Mouse (Mus musculus) lung, postnatal 14 days (tissue): Measurements from ENCODE around the gene Unc5b.

Experiments used
- DNase-seq: peaks from one replicate; pipeline ENCODE4 v3.0.0; 2021

The Unc5b gene

DNA sequence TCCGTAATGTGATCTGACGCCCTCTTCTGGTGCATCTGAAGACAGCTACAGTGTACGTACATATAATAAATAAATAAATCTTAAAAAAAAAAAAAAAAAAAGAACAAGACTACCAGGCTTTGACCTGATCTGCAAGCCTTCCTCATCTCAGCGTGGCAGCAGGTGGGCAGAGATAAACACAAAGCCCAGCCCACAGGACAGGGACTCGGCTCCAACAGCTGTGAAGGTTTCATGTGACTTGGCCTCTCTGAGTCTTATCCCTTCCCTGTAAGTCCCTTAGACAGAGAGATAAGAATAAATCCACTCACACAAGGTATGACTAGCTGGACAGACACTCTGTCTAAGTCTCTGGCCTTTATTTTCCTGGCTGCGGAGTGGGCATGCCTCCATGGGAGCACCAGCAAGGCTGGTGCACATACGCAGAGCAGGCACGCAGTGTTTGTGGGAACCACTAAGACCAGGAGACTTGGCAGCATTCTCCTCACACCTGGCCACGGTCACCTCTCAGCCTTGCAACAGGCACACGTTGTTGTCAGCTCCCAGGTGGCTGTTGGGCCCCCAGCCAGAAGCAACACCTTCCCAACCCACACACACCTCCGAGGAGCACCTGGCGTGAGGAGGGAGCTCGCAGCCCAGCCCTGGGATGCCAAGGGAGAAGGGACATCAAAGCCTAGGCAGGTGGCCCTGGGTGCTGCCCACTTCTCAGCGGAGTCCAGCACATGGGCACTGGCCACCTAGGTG lies 33.5 kb downstream of the Unc5b start:
- no peak for DNase-seq

DNA sequence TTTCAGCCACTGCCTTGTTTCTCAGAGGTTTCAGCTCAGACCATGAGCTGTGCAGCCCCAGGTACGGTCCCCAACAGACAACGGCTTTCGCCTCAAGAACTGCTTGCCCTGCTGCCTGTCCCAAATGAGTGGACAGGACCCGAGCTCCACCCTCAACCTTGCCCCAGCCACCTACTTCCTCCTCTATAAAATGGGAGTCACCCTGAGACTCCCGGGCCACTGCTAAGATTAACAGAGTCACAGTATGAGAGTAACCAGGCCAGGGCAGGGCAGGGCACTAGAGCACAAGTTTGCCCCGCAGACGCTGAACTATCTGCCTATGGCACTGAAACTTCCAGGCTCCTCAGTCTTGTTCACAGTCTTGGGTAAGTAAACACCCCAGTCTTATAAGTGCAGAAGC lies 34.9 kb downstream of the Unc5b start:
- no peak for DNase-seq

DNA sequence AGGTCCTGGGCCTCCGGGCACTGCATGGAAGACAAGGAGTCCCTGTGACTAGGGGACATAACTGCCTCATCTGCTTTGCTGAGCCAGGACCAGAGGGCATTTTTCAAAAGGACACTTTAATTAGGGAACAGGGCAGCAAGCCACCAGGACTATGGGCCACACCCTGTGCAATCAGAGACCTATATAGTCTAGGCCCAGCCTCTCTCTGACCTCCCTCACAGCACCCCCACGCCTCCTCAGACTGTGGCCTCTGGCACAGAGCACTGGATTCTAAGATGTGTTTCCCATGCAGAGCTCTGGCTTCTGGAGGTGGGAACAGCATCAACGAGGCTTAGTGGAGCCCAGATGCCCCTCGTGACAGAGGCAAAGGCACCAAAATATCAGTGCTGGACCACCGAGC lies 35.4 kb downstream of the Unc5b start:
- DNase-seq = no peak

DNA sequence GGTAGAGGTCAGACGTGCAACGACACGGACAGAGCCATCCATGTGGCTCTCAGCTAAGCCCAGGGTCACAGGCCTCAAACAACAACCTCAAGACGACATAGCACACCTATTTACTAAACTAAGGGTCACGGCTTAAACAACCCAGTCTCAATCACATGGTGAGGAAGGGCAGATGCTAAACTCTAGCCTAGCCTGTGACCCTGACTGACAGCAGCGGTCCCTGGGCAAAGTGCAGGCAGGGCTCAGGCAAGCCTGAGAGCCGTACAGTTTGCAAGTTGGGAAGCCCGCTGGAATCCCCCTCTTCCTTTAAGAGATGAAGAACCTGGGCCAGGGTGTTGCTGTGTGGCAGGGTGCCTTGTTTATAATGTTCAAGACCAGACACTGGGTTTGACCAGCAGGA lies 36.6 kb downstream of the Unc5b start:
- no peak for DNase-seq

DNA sequence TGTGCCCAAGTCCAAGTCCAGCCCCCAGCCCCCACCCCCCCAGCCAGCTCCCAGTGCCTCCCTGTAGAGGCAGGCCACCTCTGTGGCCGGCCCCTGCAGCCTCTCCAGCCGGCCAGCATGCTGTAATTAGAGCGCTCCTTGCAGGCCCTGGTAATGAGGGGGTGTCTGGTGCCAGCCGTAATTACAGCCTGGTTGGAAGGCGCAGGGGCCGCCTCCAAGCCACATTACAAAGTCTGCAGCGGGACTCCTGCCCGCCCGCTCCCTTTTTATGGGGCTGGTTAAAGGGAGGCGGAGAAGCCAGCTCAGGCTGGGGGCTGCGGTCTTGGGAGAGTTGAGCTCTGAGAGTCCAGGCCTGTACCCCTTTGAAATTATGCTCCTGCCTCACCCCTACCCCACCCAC lies 37.0 kb downstream of the Unc5b start:
- DNase-seq = no peak

DNA sequence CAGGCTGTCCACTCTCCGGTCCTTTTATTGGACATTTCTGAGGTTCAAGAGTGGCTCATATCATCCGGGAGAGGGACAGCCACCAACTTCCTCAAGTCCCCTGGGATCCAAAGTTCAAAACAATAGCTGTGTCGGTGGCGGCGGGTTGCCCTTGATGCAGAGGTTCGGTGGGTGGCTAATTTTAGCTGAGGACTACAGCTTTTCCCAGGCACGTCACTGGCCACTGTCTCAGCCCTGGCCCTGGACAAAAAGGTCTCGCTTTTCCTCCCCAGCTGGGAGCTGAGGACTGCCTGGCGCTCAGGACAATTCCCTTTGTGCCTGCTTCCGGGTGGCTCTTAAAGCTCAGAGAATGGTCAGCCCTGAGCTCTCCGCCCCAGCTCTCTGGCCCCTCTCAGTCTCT lies 38.5 kb downstream of the Unc5b start:
- no peak for DNase-seq

DNA sequence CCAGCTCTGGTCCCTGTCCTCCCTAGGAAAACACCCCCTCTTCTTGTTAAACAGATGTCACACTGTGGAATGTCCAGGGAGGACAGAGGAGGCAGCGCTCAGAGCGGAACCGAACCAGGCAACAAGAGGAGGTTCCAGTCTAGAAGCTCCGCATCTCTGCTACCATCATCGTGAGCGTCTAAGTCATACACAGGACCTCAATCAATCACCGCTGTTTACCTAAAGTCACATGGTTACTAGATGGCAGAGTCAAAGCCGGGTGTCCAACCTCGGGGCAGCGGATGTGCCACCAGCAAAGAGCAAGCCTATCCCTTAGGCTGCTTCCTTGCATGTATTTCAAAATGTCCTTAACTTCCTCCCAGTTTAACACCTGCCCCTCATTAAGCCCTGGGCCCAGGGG lies 39.0 kb downstream of the Unc5b start:
- no peak for DNase-seq

DNA sequence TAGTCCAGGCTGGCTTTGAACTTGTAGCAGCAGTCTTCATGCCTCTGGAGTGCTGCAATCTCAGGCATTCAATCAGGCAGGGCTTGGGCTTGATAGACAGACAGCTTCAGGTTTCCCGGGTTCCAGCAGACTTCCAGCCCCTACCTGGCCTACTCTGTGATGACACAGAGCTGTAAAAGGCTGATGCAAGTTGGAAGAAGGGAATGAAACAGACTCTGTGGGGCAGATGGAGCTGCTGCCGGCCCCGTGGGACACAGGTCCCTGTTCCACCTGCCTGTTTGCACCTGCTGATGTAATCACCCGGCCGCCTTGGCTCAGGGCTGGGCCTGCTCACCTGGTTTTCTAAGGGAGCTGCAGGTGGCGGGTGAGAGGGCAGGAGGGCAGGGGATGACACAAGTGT lies 40.5 kb downstream of the Unc5b start:
- no peak for DNase-seq

DNA sequence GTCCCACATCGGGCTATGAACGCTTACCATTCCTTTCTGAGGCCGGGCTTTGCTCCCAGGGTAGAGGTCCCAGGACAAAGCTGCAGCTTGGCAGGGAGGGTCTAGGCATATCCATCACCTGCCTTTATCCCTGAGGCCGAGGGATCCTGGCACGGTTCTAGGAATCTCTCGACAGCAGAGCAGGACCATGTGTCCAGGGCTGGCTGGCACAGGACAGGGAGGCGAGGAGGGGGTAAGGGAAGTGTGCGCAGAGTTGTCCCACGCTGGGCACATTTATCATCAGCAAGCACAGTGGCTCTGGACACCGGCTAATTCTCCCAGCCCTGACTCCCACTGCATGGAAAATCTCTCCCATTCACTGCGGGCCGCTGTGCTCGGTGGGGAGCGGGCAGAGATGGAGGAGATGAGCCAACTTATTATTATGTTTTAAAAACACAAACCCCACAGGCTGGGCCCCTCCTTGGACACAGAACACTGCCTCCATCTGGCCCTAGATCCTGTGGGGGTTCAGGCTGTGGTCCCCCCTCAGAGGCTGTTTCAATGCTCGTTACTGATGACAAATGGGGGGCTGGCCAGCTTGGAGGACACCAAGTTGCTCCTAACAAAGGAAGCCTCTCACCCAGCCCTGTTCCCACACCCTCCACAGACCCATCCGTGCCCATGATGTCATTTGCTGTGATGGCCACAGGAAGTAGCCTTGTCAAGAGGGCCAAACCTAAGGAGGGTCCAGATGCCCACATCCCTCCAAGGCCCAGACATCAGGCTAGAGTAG lies 43.9 kb downstream of the Unc5b start:
- DNase-seq = no peak

DNA sequence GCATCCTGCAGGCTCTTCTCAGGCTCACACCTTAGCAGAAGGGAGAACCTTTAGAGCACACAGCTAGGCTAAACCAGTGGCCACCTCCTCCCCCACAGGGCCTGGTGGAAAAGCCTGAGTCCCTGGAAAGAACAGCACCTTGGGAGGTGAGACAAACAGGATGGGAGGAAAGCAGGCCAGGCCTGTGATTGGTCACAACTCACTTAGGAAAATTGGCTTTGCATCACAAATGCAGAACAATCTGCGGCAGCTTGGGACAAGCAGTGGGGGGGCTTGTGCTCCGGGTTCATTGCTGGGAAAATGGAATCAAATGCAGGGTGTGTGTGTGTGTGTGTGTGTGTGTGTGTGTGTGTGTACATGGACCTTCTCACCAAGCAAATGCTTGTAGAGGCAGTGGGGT lies 47.8 kb downstream of the Unc5b start:
- DNase-seq = no peak

DNA sequence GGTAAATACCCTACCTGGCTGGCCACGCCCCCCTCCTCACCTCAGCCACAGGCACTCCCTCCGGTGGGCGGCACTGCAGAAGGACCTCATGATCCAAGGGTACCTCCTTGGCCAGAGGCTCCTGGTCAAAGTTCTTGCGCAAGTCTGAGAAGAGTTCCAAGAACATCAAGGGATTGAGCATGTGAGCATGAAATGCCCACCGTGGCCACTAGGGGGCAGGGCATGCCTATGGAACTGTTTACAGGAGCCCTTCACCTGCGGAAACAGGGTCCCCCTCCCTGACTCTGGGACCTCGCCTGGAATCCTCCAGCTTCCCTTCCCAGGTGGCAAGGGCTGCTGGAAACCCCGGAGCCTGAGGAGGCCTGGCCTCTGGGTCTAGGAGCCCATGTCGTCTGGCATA lies 51.8 kb downstream of the Unc5b start:
- peak; percentile 84 for DNase-seq

DNA sequence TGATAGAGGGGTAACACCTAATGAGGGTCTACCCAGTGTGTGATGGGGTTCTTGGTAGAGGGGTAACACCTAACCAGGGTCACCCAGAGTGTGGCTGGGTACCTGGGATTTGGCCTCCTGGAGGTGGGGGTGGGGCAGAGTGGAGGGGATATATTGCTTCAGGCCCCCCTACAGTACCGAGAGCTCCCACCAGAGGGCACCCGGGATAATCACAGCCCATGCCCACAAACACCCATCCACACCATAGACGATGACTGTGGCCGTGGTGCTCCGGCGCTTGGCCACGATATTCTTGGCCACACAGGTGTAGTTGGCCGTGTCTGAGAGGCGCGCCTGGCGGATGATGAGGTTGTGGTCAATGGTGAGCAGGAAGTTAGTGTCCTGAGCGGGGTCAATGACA lies 52.8 kb downstream of the Unc5b start:
- peak; percentile 45 for DNase-seq

DNA sequence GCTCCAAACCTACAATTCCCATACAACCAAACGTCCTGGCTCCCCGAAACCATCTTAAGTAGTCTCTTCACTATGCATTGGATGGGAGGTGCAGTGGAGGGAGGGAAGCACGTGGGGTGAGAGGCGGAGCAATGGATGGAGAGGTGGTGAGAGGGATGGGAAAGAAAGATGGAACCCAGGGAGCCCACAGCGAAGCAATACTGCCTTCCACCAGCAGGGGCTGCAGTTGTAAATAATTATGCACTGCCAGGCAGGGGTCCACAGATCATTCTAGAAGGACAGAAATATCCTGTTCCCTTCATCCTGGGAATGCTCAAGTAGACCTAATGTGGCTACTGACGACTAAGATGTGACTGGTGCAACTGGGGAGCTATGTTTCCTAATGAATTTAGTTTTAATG lies 55.9 kb downstream of the Unc5b start:
- no peak for DNase-seq

DNA sequence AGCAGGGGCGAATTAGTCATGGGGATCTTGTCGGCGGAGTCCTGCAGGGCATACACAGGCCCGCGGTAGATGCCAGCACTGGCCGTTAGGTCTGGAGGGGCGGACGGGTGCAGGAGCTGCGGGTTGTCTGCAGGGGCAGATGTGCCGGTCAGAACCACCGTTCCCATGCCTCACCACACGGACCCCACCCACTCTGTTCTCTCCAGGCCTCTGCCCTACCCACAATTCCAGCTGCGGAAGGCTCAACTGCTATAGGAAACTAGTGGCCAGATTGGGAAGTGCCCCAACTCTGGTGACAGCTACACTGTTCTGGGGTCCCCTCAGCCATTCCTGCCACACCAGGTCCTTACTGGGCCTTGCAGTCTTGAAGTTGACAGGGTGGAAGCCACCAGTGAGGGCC lies 56.8 kb downstream of the Unc5b start:
- no peak for DNase-seq

DNA sequence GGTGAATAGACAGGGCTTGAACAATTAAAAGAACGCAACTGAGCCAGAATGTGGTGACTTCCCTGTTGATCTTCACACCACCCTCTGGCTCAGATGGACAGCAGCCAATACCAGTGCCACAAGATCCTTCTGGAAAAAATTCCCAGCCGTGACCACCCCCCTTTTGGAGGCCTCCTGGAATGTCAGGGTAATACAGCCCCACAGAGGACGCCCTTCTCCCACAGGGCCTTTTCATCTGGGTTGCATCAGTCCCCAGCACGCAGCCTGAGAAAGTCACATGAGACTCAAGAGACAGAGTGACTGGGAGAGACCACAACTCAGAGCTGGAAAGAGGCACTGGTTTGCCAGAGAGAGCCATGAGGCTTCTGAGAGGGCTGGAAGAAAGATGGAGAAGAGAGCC lies 60.5 kb downstream of the Unc5b start:
- DNase-seq = no peak

DNA sequence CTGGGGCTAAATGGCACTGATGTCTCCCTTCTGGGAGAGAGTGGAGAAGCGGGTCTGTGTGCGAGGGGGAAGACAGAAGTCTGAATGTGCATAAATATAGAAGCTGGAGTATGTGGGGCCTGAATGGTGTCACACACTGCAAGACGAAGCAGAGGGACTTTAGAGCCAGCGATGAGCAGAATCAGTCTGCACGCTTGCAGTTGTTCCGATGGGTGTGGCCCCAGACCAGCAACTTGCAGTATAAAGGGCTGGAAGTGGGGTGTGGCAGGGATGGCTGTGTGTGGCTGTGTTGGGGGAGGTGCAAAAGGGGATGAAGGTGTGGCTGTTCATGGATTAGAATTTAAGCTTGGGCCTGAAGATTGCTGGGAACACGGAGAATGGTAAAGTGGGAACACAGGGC lies 62.8 kb downstream of the Unc5b start:
- no peak for DNase-seq

DNA sequence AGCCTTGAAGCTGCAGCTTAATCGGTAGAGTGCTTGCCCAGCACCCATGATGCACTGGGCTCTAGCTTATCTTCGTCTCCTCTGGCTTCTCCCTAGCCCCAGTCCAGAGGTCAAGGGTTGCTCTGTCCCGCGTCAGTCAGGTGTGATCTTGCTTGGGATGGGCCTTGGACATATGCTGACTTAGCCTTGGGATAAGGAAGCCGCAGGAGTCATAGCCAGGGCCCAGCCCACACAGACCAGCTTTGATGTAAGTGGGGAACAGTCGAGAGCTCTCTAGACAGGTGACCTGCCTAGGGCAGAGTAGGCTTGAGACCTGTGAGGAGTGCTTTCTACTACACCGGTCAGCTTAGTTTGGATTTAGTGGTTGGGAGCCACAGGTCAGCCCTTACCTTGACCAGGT lies 64.0 kb downstream of the Unc5b start:
- no peak for DNase-seq

DNA sequence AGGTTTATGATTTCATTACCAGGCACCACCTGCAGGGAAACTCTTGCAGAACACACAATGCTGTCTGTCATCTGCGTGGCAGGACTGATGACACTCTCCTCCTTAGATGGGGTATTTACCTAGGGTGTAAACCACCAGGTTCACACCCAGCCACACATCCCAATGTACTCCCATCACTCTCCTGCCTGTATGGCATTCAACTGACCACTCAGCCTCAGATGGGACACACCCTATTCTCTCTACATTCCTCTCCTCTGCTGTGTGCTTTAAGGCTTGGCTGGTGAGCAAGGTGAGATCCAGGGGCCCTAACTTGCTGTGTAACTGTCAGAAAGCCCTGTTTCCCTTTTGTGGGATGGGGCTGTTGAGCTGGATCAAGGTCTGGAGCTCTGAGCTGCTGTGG lies 69.3 kb downstream of the Unc5b start:
- DNase-seq = no peak

DNA sequence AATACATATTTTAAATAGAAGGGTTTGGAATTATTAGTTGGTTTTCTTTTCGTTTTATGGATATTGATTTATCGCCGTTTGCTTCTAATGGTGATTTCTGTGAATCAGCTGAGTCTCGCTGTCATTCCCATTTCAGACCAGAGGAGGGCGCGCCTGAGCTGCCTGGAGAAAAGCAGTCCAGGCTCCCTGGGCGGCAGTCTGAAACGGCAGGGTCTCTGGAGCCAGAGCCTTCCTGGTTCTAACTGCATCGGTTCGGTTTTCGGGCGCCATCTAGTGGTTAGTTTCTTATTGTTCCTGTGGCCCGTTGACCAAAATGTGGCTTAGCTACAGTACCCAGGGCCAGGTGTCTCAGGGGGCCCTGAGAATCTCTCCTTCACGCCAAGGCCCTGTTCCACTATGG lies 71.0 kb downstream of the Unc5b start:
- peak; percentile 96 for DNase-seq

DNA sequence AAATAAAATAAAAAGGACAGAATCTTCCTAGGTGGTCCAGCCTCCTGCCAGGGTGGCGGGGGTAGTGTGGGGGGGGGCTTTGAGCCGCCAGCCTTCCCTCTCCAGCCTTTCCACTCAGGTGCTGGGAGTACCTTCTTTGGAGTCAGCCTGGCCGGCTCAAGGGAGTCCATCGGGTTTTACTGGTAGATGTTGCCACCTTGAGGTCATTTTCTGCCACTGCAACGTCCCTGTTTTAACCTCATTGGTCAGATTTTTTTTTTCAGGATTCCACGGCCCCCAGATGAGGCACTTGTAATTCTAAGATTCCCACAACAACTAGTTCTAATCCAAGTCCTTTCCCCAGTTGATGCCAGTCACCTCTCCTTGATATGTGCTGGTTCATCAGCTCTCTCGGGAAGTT lies 74.4 kb downstream of the Unc5b start:
- peak; percentile 77 for DNase-seq

DNA sequence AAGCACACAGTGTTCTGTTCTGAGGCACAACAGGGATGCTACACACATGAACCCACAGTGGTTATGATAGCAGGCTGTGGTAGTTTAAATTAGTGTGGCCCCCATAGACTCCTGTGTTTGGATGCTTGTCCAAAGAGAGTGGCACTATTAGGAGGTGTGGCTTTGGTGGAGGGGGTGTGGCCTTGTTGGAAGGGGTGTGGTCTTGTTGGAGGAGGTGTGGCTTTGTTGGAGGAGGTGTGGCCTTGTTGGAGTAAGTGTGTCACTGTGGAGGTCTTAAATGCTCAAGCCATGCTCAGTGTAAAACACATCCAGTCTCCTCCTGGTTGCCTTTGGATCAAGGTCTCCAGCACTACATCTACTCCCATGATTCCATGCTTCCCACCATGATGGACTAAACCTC lies 75.2 kb downstream of the Unc5b start:
- DNase-seq = no peak

DNA sequence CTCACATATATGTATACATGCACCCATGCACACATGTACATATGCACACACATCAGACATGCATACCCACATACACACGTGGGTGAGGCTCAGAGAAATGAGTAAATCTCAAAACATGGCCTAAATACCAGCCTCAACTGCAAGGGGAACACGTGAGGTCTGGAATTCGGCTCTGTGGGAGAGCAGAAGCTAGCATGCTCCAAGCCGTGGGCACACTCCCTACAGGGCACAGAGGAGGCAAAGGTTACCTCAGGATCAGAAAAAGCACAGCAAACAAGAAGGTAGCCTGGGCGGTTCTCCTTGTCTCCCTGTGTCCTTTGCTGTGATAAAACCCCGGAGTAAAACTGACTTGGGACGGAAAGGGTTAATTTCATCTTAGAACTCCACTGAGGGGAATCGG lies 77.4 kb downstream of the Unc5b start:
- DNase-seq = no peak

DNA sequence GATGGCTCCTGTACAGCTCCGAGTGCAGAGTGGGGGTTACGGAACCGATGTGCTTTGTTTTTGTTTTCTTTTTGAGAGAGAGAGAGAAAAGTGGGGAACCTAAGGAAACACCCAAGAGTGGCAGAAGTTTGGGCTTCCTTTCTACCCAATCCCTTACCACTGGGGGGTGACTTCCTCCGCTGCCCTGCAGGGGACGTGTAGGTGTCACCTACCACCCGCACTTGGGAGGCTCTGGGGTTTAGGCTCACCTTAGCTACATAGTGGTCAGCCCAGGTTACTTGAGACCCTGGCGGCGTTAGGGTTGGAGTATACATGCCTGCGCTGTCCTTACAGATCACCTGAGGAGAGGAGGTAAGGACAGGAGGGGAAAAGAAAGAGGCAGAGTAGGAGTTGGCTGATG lies 78.1 kb downstream of the Unc5b start:
- DNase-seq = peak; percentile 20

DNA sequence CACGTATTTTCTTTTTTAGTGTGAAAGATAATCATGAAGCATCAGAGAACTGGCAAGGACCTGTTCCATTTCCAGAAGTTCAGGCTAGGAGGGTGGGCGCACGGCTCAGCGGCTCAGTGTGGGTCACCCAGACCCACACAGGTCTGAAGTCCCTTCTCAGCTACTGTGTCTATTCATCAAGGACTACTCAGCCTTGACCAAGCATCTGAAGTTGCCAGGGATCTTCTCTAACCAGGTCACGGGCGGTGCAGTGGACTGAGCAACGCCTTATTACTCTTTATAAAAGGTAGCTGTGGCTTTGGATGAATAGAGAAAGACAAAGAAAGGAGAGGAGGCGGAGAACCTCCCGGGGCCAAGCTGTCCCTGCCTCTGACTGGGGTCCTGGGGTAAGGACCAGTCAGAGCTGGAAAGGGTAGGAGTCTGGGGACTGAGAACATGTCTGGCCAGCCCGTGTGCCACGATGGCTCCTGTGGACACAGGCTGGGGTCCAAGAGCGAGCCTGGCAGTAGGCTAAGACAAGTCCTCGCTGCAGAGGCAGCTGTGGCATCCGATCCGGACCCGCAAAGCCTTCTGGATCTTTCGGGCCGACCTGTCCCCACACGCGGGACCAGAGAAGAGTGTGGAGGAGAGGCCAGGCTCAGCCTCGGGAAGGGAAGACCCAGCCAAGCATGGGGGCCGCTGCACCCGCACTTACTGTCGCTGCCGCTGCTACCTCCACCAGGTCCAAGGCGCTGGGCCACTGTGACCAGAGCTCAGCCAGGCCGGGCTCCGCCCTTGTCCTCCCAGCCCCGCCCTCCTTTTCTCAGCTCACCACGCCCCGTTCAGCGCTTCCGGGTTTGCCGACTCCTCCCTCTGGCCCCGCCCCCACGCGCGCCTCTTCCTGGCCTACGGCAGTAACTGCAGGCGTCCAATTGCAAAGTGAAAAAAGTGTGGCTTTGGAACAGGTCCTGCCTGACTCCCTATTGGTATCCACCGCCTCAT lies 79.1 kb downstream of the Unc5b start, which contains the start of gene Slc29a3:
Slc29a3 (minus strand) TSS at position 755 of the 981 bp plus-strand sequence.
- DNase-seq = peak; percentile 99
